Mouse (Mus musculus): ENCODE measurements at regions not wholly inside any gene's neighbourhood (a gene's known extent, or its start where the extent isn't known, plus 50 kb on each side); places are given as distances from the start of the nearest gene placed in this dataset.

DNA sequence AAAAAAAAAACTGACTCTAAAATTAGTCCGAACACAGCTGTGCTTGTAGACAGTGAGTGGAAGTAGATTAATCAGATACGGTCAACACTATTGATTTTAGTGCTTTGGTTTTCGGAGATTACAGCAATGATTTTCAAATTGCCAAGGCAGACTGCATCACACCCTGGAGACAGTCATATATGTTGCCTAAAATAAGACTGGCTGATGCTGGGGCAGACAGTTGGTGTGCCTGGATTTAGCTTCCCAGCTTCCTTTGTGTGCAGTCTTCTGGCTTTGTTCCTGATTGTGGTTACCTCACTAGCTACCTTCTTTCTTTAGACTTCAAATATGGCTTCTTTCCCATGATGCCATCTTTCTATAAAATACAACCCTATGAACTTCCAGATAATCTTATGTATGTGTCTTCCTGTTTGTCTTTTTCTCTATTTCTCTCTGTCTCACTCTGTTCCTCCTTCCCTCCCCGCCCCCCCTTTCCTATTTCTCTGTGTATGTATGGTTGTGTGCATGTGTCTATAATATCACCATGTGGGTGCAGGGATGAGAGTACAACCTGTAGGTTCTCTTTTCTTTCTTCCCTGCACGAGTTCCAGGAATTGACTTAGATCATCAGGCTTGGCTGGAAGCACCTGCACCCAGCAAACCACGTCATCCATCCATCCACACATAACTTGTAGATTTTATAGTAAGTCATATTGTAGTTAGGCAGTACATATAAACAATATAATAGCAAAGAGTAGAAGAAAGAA lies 199.7 kb upstream of the Gm9008 start:
- peak in 1 of 2 experiments; percentile 5 for DNase-seq (ENCODE audit: low spot score in 2 of 2)

DNA sequence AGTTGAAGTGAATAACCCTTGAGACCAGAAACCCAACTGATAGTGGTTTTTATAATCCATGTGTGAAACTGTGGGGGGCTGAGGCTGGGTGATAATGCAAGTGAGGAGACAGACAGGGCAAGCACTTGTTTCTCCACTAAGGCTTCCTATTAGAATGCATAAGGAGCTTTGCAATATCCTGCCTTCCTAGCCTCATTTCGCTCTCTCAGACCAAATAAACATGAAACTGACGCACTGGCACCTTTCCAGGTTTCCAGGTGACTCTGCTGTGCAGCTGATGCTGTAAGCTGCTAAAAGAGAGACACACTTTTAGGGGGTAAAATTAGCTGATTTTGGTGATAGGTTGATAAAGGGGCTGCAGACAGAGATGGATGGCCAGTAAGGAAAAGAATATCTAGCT lies 191.2 kb upstream of the Gm9008 start:
- DNase-seq (ENCODE audit: low spot score in 2 of 2): no peak

DNA sequence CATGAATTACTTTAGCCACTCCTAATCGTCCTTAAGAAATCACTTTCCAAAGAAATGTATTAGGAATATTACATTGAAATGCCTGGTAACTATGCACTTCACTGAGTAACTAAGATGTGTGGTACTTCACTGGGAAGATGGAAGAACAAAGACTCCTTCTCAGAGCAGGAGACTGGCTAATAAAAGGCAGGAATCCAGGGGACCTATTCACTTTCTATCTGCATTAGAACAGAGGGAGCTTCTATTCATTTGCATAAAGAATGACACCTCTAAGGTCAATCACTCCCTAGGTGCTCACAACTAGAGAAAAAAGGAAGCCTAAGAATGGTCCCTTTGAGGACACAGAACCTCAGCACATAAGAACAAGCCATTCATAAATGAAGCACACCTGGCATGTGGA lies 142.0 kb upstream of the Gm9008 start:
- DNase-seq (ENCODE audit: low spot score in 2 of 2): no peak

DNA sequence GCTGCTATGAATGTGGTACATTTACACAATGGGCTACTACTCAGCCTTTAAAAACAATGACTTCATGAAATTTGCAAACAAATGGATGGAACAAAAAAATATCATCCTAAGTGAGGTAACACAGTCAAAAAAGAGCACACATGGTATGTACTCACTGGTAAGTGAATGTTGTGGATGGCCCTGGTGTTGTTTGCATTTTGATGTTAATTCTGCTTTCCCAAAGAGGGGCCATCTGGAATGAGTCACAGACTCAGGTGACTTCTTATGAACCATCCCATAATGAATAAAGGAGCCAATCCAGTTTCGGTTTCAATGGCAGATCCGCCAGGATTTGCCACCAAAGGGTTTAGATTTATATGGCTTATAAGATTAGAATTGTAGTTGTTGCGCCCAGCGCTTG lies 130.8 kb upstream of the Gm9008 start:
- DNase-seq (ENCODE audit: low spot score in 2 of 2): no peak

DNA sequence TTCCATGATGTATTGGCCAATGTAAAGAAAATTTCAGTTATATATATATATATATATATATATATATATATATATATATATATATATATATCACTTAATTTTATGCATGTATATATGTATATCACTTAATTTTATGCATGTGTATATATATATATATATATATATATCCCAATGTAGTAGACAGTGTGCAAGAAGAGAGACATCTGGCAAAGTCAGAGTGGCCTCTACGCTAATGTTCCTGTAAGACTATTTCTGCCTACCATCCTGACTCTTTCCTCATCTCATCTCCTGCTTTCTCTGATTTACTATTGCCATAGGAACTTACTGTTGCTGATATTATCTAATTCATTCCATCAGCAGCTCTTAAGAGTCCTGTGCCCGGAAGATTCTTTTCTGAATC lies 123.9 kb upstream of the Gm9008 start:
- DNase-seq (ENCODE audit: low spot score in 2 of 2): no peak

DNA sequence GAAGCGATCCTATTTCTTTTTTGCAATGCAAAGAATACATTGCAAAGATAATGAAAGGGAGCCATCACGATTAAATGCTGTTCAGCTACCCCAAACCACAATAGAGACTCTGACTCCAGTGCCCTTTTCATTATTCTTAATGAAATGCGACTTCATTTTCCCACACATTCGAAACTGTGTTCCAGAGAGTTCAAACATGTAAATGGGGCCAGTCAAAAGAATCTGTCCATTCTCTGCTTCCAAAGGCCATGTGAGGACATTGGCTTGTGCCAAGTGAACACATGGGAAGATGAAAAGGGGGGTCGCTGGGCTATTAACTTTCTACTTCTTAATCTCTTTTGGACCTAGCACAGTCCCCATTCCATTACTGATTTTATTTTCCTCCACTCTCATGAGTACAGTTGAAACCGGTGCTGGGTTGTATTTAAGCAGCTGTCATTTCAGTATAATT lies 123.2 kb upstream of the Gm9008 start:
- DNase-seq (ENCODE audit: low spot score in 2 of 2): no peak
